Mouse (Mus musculus): ENCODE measurements around the gene Astn1.

Gene Astn1

DNA sequence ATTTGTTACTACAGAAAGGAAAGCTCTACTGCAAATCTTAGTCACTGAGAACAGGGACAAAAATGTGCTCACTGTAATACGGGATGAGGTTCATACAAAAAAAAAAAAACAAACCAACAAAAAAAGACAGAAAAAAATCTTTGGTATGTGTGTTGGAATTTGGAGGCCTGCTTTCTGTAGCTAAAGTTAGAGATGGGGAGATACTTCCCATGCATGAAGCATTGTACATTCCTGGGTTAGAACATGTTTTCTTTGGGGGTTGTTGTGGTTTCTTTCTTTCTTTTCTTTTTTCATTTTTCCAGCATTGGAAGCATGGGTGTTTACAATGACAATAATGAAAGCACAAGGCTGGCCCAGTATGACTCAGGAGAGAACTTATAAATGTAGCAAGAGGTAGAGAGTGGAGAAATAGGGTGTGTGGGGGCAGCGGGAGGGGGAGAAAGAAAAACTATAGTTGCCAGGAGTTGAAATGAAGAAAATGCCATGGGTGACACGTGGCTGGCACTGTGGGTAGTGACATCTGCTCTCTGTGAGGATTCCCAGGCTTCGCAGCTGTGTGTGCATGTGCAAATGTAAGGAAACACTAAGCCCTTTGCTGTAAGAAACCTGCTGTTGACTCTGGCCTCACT is 370.9 kb downstream of the Astn1 start:
- in situ Hi-C loops (cut with MboI, MseI) = no loop called here

DNA sequence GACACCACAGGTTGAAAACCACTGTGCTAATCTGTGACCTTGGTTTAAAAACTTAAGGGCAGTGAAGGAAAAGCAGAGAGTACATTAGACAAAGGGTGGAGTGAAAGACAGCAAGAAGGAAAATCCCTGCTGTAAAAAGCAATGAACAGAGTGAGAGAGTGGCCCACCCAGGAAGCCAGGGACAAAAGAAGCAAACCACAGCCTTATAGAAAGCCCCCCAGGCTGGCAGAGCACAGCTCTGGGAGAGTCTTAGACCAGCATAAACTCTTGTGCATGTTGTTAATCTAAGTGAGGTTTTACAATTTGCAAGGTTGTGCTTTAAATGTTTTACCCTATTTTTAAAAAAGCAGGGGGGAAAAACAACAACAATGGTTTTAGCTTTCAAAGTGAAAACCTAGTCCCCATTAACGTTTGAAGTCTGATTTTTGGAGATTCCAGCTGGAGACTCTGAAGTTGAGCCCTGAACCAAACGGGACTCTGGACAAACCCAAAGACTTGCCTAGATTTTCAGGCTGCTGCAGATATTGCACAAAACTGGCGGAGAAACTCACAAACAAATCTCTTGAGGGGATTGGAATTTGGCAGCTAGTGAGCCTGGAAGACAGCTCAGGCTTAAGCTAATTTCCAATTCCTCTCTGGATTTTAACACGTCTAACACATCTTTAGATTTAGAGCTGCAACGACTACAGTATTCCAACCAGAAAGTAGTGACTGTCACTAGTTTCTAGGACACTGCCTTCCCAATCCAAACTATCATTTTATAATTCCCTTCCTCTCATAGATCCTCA is 377.3 kb downstream of the Astn1 start:
- in situ Hi-C loops (cut with MboI, MseI) = no loop called here

DNA sequence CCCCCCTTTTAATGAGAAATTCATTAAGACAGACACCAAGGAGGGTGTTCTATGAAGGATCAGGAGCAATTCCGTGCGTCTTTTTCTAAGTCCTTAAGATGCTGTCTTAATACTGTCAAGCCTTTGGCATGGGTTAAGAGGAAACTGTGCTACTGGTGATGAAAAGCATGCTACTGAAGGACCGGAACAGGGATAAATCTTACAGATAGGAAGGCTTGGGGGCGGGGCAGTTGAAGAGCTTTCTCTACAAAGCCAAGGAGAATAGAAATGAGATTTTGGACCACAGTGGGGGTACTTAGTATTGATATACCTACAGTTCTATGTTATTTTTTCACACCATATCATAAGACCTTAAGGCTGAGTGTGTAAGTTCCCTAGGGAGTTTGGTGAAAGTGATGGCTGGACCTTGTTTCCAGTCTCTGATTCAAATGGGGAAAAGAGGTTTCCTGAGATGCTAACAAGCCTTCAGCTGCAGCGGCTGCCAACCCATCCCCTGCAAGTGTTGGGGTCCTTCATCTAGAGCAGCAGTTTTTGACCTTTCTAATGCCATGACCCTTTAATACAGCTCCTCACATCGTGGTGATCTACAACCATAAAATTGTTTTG is 378.2 kb downstream of the Astn1 start:
- in situ Hi-C loops (cut with MboI, MseI) = no loop called here

DNA sequence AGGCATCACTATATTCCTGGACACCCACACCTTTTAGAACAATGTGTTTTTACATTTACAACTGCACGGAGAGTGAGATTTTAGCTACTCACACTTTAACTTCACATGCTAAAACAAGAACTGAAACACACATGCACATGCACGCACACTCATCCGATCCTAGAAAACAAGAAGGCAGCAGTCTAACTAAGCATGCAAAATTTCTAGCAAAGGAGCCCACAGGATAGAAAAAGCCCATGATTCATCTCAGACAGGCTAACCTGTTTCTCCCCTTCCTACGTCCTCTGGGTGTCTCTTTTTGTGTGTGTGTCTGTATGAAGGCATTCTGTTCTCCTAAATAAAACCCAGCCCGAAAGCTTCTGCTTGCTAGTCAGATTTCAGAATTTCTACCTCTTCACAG is 378.9 kb downstream of the Astn1 start:
- in situ Hi-C loops (cut with MboI, MseI) = no loop called here

Data from T-helper 2 cell (primary cell).